Mouse (Mus musculus) kidney, postnatal 25 days (tissue): ENCODE results near the gene Dapk1.
A peak's percentile ranks its signal among the peaks of the same experiment; 100 is the strongest.

Experiments used
- DNase-seq, 2 experiments: peaks; one replicate each; pipeline ENCODE4 v3.0.0; 2021; ENCODE audit warnings: mixed read lengths in 2 of 2

The Dapk1 gene

DNA sequence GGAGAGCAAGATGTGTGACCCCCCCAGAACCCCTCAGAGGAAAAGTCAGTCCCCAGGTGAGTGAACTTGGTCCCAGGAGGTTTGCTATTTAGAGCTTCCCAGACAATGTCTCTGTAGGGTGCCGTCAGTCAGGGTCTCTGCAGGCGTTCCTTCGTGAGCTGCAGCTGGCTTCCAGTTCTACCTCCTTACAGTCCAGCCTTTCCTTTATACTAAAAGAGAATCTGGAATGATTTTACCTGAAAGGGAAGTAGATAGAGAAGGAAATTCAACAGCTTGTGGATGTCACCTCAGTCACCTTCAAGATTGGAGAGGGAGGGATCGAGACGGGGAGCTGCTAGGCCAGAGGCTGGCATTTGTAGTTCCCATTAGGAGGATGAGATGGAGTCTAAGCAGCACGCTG is 14.3 kb downstream of the Dapk1 start:
- no peak for DNase-seq

DNA sequence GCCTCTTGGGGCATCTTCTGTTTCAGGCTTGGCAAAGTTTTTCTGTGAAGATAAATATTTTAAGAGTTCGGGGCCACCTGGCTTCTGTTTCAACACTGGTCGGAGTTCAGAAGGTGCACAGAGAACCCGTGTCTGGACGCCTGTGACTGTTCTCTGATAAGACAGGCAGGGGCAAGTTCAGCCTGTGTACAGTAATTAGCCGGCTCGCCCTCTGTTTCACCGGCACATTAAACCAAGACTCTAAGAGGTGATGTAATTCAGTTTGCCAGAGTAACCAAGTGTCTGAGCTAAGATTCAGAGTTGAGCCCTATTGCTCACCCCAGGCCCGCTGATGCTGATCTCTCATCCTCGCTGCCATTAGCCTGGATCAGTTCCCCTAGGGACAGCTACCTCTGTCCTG is 16.5 kb downstream of the Dapk1 start:
- no peak for DNase-seq

DNA sequence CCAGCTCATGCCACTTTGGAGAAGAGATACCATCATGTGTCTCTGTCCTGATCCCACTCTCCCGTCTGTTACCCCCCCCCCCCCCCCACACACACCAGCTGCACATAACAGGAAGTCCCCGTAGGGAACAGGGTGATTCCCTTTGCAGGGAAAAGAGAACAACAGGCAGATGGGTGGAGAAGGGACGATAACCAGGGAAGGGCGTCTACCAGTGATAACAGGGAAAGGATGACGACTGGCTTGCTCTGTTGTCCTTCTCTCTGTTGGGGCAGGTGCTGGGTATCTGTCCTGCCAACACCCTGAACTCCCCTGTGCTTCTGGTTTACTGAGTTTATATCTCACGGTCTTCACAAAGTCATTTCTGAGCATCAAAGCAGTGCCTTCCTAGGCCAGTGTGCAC is 18.0 kb downstream of the Dapk1 start:
- no peak for DNase-seq

DNA sequence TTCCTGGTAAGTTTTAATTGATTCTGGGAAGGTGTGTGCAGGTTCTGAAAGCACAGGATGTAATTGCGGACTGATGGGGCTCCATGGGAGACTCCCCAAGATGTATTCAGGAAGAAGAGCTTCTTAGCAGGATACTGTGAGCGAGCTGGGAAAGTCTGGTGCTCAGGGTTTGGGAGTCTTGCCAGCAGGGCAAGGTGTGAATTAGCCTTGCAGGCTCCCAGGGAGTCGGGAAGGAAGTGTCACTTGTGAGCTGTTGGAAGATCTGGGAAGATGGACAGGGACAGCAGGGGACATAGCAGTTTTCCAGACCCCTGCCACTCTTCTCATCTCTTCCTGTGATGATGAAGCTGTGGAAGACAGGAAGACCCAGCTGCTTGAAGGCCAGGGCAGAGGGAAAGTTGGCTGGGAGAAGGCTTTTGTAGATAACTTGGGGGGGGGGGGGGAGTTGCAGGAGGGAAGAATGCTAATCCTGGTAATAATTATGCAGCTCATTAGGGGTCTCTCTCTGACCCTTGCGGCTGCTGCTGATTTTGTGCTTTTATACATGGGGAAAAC is 19.7 kb downstream of the Dapk1 start:
- DNase-seq = peak; percentile 51 to 60

DNA sequence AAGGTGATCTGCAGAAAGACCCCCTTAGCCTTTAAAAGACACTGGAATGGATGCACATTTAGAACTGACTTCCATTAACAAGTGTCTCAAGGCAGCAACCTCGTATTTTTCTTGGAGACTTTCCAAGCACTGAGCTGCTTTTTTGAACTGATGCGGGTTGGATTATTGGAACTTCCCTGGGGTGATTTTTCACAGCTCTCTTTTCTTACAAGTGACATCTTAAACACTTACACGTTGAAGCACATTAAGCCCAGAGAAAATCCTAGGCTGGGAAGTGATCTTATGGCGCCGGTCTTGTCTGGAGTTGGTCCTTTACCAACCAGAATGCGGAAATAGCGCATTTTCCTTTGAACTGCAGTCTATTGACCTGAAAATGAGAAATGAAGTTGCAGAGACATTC is 23.8 kb downstream of the Dapk1 start:
- DNase-seq = no peak

DNA sequence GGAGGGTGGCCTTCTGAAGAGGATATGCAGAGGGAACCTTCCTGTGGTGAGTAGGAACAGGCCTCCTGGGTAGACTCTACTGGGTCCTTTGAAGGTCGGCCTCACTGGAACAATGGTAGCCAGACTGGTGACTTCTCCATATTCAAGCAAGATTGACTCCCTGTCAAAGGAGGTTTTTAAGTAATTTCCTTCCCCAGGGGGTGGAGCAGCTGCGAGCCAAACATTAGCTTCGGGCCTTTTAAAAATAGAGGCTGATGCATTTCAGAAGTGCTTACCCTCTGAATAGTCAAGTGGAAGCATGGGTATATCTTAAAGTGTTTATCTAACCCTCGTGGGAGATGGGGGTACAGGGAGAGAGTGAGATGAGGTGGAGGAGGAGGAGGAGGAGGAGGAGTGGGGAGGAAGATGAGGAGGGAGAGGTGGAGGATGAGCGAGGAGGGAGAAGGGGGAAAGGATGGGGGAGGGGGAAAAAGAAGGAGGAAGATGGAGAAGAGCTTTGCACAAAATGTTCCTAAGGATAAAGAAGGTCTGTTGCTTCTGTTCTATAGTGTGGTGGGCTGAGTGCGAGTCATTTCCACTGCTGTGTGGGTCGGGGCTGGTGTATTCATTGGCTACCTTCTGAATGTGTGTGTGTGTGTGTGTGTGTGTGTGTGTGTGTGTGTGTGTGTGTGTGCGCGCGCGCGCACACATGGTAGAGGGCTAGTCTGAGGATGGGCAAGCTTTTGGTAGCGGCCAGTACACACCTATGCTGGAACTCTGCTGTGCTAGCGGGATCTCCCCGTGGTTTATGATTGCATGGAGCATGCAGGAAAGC is 26.3 kb downstream of the Dapk1 start:
- no peak for DNase-seq

DNA sequence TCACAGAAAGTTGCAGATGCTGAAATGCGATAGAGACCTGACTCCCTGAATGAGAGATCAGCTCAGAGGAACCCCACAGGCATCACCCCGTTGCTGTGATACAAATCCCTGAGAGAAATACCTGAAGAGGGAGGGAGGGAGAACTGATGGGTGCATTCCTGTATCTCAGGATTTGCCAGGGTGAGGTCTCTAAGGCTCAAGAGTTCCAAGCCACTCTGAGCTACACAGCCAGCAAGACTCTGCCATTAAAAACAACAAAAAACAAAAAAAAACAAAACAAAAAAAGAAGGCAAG is 26.9 kb downstream of the Dapk1 start:
- DNase-seq = no peak

DNA sequence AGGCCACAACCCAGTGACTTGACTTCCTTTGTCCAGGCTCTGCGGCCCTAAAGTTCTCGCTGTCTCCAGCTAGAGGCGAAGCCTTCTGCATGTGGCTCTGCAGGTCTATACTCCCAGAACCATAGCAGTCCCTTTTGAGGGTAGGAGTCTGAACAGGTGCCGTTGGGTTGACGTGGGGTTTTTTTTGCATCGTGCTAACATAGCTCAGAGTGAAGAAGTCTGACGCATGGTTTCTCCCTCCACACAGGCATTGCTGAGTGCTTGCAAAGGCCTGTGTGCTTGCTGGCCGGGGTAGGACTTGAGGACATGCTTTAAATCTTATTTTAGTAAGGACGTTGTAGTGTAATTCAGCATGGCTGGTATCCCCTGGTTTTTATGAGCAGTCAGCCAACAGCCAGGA is 27.7 kb downstream of the Dapk1 start:
- DNase-seq = no peak

DNA sequence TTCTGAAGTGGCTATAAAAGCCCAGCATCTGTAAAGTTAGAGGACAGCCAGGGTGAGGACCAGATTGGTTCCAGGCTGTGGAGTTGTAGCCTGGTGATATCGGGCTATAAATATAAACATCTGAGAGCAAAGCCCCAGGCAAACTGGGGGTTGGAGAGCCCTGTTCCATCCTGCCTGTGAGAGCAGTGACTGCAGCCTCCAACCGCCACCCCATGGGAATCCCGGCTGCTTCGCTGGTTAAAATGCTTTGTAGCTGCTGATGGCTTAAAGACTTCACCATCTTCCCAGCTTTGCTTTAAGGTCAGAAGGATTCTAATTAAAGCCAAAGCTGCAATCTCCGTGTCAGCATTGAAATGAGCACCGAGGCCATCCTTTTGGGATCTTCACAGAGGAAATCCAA is 32.2 kb downstream of the Dapk1 start:
- no peak for DNase-seq

DNA sequence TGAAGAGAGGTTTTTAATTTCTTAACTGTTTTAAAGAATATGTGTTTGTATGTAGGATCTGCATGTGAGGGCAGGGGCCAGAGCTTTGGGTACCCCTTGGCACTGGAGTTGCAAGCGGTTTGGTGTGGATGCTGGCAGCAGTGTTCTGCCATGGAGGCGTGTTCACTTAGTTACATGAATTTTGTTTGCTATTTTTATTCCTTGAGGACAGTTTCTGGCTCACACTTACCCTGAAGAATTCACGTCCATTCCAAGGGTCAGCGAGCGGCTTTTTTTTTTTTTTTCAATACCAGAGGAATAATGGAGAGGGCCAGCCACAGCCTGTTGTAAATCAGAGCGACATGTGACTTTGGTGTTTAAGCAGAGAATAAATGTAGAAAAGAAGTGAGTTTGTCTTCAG is 33.9 kb downstream of the Dapk1 start:
- DNase-seq = peak in 1 of 2 experiments; percentile 22

DNA sequence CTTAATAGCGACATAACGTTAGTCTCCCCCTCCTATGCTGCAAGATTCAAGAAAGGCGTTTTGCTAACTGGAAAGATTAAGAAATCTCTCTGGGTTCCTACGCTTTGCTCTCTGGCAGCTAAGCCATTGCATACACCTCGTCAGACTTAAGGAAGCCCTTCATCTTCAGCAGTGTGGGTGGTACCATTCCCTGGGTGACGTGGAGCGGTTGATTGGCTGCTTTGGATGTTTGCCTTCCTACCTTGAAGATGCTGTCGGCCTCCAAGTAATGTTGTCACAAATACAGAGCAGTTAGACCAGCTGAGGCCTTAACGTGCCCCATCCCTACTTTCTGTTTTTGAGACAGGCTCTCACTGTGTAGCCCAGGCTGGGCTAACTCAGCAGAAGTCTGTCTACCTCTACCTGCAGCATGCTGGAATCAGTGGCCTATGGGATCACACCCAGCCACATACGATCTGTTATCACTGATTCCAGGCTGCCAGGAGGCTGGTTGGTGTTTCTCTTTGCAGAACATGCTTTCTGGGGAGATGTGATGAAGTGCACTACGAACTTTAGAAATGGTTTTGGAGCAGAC is 37.8 kb downstream of the Dapk1 start:
- no peak for DNase-seq

DNA sequence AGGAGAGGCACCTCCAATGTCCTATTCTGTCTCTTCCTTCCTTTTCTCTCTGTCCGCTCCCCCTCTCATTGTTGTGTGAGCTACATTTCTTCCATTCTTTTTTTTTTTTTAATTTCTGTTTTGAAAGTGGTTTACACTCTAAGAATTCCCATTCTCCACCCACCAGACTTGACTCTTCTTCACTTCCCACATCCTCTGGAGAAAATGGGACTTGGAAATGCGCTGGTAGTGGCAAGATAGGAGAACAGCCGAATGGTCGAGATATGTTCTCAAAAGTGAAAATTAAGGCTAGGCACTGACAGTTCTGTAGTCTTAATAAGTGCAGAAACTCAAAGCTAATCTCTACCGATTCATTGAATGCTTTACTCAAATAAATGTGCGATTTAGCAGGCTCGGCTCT is 38.7 kb downstream of the Dapk1 start:
- DNase-seq = no peak

DNA sequence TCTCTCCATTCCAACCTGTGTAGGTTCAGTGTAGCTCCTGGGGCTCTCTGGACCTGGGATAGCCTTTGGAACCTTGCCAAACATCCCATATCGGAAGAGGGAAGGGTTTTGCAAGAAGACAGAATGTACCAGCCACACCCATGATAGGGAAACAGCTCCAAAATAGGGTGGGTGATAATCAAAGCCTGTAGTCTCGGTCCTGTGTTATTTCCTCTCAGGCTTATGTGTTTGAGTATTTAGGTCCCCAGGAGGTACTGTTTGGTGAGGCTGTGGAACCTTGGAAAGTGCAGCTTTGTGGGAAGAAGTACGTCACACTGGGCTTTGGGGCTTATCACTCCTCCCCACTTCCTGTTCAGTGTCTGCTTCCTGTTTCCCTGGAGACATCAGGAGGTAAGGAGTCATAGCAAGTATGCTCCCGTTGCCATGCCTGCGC is 42.7 kb downstream of the Dapk1 start:
- no peak for DNase-seq

DNA sequence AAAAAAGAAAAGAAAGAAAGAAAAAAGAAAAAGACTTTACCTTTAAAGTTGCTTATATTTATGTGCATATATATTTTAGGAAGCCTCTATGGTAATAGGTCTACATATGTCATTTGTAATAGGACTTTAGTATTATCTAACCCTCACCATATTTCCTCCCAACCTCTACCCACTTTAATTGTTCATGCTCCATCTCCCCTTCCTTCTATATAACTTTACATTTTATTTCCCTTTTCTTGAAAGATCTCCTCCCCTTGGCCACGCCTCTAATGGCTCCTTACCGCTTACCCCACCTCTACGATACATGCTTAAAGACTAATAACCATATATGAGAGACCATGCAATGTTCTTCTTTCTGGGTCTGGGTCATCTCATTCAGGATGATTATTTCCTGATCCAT is 45.0 kb downstream of the Dapk1 start:
- no peak for DNase-seq

DNA sequence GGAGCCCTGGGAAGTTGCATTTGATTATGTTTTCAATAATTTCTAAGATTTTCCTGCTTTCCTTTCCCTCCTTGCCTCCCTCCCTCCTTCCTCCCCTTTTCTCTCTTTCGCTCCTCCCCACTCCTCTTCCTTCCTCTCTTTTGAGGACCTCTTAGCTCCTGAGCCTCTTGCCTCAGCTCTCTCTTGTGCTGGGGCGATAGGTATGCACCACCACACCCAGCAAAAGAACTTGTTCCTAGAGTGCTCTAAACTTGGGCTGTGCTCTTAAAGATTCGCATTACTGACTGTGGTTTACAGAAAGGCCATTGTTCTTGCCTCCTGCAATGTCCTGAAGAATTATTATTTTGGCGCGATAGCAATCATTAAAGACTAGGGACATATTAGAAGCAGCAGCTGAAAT is 46.6 kb downstream of the Dapk1 start:
- no peak for DNase-seq

DNA sequence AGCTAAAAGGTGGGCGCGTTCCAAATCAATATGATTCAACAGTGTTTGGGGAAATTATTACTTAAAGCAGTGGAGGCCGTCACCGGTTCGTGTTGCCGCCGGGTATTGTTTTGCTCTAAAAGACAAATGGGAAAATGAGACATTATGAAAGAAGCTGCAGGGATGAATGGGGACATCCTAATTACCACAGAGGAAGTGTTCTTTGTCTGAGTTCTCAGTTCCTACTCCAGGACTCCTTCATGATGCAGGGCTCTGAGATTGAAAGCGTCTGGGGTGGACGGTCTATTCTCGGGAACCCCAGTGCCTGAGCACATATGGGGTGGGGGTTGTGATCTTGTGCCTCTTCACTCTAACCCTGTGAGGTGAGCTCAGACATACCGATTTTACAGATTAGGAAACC is 48.3 kb downstream of the Dapk1 start:
- DNase-seq = no peak

DNA sequence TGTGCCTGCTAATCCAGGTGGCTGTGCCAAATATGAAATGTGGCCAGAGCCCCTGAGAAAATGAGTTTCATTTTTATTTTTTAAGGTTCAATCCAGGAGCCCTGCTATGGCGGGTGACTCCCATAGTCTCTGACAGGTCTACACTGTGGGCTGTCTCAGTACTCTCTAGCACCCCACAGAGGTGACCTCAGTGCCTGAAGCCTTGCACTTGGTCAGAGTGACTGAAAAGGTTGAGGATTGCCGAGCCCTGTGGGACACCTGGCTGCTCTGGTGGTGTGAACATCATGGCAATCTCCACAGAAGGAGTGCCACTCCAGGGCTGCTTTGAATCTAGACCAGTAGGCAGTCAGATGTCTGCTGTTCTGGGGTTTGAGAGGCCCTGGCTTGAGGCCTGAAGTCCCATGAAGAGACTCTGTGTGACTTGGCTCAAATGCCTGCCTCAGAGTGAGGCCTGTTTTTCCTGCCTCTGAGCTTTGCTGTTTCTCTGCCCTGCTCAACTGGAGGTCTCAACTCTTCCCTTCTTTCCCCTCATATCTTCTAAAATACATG is 52.3 kb downstream of the Dapk1 start:
- peak in 1 of 2 experiments; percentile 44 for DNase-seq

DNA sequence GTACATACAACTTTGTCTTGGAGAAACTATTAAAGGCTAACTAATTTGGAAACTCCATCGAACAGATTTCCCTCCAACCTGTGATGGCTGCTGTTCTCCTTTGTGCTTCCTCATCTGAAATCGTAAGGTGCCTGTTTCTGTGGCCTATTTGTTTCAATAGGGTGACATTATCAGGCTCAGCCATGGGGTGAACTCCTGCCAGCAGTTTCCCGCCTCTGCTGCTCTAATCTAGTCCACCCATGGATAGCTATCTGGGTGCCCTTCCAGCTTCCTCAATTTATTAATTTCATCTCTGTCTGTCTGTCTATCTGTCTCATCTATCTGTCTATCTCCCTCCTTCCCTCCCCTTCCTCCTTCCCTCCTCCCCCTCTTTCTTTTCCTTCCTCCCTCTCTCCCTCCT is 53.5 kb downstream of the Dapk1 start:
- no peak for DNase-seq

DNA sequence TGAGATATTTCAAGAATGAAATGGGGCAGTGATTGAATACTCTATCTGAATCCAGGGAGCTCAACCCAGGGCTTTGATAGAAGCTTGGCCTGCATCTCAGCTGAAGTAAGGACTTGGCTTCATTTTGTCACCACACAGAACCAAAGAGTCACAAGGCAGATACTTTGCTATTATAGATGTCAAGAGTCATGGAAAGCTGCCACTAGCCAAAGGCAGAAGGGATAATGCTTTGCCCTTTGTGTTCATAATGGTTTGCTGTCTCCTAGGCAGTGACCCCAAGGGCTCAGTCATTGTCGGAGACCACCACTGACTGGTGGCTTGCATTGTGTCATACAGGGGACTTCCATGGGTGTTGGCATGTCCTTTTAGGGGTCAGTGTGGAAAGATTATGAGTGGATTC is 57.9 kb downstream of the Dapk1 start:
- DNase-seq = no peak

DNA sequence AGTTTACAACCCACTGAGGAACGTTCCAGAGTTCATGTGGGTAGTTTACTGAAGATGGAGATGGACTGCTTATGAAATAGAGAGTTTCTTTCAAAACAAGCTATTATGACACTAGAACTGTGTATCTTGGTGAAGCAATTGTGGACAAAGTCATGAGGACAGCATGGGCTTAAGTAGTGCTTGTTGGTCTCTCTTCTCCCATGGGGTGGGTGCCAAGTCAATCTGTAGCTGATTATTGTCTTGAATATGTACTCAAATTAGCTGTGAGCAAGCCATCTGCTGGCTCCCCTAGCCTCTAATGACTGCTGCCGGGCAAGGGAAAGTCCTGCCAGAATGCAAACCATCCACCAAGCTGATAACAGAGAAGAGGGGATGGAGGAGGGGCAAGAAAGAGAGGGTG is 58.3 kb downstream of the Dapk1 start:
- DNase-seq = no peak

DNA sequence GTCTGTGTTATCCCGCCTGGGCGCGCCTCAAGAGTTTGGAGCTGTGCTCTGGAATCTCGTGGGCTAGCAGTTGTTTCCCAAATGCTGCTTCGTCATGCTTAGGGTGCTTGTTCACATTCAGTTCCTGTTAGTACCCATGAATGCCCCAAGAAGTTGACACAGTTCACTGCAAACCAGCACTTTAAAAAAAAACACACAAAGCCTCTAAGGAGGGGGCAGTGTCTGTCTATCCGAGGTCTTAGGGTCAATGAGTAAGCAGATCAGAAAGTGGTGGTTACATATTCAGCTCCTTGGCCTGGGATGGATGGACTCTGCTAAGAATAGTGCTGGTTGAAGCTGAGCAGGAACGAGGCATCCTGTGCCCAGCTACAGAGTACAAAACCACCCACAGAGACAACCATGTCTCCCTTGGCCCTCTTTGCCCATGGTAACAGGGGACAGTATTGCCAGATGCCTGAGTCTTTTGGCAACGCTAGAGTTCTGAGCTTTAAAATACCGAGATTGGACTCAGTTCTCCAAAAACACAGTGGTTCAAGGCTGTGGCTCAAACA is 59.0 kb downstream of the Dapk1 start:
- peak in 1 of 2 experiments; percentile 72 for DNase-seq

DNA sequence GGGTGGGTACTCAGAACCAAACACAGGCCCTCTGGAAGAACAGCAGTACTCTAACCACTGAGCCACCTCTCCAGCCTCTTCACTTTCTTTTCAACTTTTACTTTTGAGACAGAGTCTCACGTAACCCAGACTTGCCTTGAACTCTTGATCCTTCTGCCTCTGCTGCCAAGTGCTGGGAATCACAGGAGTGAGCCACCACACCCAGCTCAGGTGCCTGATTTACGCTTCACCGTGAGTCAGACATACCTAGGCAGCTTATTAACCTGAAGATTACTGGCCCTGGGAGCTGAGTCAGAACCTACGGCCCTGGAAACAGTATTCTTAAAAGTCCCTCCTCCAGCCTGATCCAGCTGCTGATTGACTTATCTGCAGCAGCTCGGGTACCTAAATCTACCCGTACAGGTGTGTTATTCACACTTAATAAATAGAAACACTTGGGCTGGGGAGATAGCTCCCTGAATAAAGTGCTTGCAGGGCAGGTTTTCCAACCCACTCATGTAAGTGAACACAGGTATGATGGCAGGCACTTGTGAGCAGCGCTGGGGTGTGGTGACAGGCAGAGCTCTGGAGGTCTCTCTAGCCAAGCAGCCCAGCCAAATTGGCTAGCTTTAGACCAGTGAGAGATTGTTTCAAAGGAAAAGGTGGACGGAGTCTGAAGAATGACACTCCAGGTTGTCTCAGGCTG is 60.9 kb downstream of the Dapk1 start:
- peak; percentile 35 to 73 for DNase-seq

DNA sequence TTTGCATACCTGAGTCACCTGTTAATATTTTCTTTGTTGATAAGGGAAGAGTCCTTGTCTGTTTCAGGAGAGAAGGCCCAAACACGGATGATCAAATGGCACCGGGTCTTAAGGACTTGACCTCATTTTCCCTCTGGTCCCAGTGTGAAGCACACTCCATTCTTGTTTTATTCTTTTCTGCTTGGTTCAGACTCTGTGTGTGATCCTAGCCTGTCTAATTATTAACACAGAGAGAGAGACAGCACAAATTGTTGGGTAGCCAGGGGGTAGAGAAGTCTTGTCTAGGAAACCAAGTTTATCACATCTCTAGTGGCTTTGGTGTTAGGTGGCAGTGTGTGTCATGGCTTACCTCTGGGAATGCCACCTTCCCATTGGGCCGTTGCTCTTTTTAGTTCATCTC is 62.3 kb downstream of the Dapk1 start:
- DNase-seq = no peak

DNA sequence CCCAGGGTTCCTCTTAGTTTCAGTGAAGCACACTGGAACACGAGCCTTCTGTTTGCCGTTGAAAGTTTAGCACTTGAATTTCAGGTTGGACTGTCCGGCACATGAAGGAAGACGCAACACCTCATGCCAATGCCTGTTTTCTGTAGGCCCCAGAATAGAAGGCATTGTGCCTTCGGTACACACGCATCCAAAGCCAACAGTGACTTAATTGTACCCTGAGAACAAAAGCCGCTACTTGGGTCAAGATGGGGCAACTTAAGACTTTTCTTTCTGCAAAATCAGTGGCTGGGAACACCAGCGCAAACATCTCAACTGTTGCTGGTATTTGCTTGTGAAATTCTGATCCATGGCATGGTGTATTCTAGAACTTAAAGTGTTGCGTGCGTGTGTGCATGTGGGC is 63.1 kb downstream of the Dapk1 start:
- no peak for DNase-seq
